Mouse (Mus musculus): Measurements from ENCODE around the gene Lrp1. TPM values are rescaled to one million over a fixed set of nuclear protein-coding genes. Genes with fewer than 3 reads are reported as not detected.

Lrp1 gene
- polyA plus RNA-seq, 1 experiment from 2014 or later = 440 TPM

- 99% methylated on average over 9 of the region's 9 CpGs for WGBS (ENCODE audit: missing documents)
- peaks cover 88% of the 10 kb centered on the region for H3K36me3 ChIP-seq (ENCODE audit: inconsistent target)
- no peak overlapping the region for H3K4me3 ChIP-seq (ENCODE audit: inconsistent target)
- no peak overlapping the region for H3K27ac ChIP-seq
- peaks cover 94% of the 10 kb centered on the region for H3K79me2 ChIP-seq (ENCODE audit: inconsistent target)
Observed at GRCm38 (mm10) chr10:127581291-127581690, 39.7 kb downstream of the Lrp1 start.

- H3K36me3 ChIP-seq (ENCODE audit: inconsistent target) = peaks cover 99% of the 10 kb centered on the region
- peaks cover 88% of the 10 kb centered on the region for H3K79me2 ChIP-seq (ENCODE audit: inconsistent target)
- 75% methylated on average over 15 of the region's 15 CpGs for WGBS (ENCODE audit: missing documents)
- H3K4me3 ChIP-seq (ENCODE audit: inconsistent target) = no peak overlapping the region
- 0 out of 2 replicates have a peak overlapping the region, but pooled peaks have one; percentile 7 for H3K27ac ChIP-seq
Observed at GRCm38 (mm10) chr10:127577982-127578381, 43.0 kb downstream of the Lrp1 start.

- Histone ChIP-seq H3K36me3 (ENCODE audit: inconsistent target) (peaks cover 99% of the 10 kb centered on the region), H3K27ac (peak overlapping the region; percentile 25), H3K79me2 (ENCODE audit: inconsistent target) (peaks cover 79% of the 10 kb centered on the region), H3K4me3 (ENCODE audit: inconsistent target) (no peak overlapping the region)
- WGBS (ENCODE audit: missing documents) = 98% methylated on average over 9 of the region's 9 CpGs
Observed at GRCm38 (mm10) chr10:127577156-127577555, 43.8 kb downstream of the Lrp1 start.

GRCm38 (mm10) chr10:127576381-127576961 lies 44.5 kb downstream of the Lrp1 start:
- Histone ChIP-seq H3K79me2 (ENCODE audit: inconsistent target) (peaks cover 72% of the 10 kb centered on the region; the same call in 1 of the 2 replicates), H3K36me3 (ENCODE audit: inconsistent target) (peaks cover 99% of the 10 kb centered on the region), H3K27ac (peak overlapping the region; percentile 25), H3K4me3 (ENCODE audit: inconsistent target) (no peak overlapping the region)
- WGBS (ENCODE audit: missing documents) = 49% methylated on average over 16 of the region's 18 CpGs

- WGBS (ENCODE audit: missing documents) = 79% methylated on average over 7 of the region's 7 CpGs
- Histone ChIP-seq H3K36me3 (ENCODE audit: inconsistent target) (peaks cover 98% of the 10 kb centered on the region), H3K4me3 (ENCODE audit: inconsistent target) (no peak overlapping the region), H3K27ac (no peak overlapping the region), H3K79me2 (ENCODE audit: inconsistent target) (peaks cover 65% of the 10 kb centered on the region; the same call in 1 of the 2 replicates)
Observed at GRCm38 (mm10) chr10:127575741-127576140, 45.2 kb downstream of the Lrp1 start.

- no peak overlapping the region for H3K27ac ChIP-seq
- H3K79me2 ChIP-seq (ENCODE audit: inconsistent target) = peaks cover 44% of the 10 kb centered on the region; the same call in 1 of the 2 replicates
- H3K4me3 ChIP-seq (ENCODE audit: inconsistent target) = no peak overlapping the region
- H3K36me3 ChIP-seq (ENCODE audit: inconsistent target) = peaks cover 85% of the 10 kb centered on the region
- 93% methylated on average over 5 of the region's 5 CpGs for WGBS (ENCODE audit: missing documents)
Observed at GRCm38 (mm10) chr10:127572281-127572680, 48.7 kb downstream of the Lrp1 start.

- H3K79me2 ChIP-seq (ENCODE audit: inconsistent target) = peaks cover 40% of the 10 kb centered on the region; the same call in 1 of the 2 replicates
- 96% methylated on average over 16 of the region's 17 CpGs for WGBS (ENCODE audit: missing documents)
- H3K4me3 ChIP-seq (ENCODE audit: inconsistent target) = no peak overlapping the region
- no peak overlapping the region for H3K27ac ChIP-seq
- H3K36me3 ChIP-seq (ENCODE audit: inconsistent target) = peaks cover 85% of the 10 kb centered on the region
Observed at GRCm38 (mm10) chr10:127570937-127571641, 49.9 kb downstream of the Lrp1 start.

- Histone ChIP-seq H3K79me2 (ENCODE audit: inconsistent target) (peaks cover 32% of the 10 kb centered on the region; the same call in 1 of the 2 replicates), H3K27ac (no peak overlapping the region), H3K36me3 (ENCODE audit: inconsistent target) (peaks cover 84% of the 10 kb centered on the region), H3K4me3 (ENCODE audit: inconsistent target) (no peak overlapping the region)
- WGBS (ENCODE audit: missing documents) = 95% methylated on average over 3 of the region's 6 CpGs
Observed at GRCm38 (mm10) chr10:127570384-127570783, 50.6 kb downstream of the Lrp1 start.

GRCm38 (mm10) chr10:127569450-127569849 lies 51.5 kb downstream of the Lrp1 start:
- Histone ChIP-seq H3K27ac (no peak overlapping the region), H3K79me2 (ENCODE audit: inconsistent target) (peaks cover 23% of the 10 kb centered on the region; the same call in 1 of the 2 replicates), H3K4me3 (ENCODE audit: inconsistent target) (no peak overlapping the region), H3K36me3 (ENCODE audit: inconsistent target) (peaks cover 77% of the 10 kb centered on the region)
- WGBS (ENCODE audit: missing documents) = 11% methylated on average over 3 of the region's 3 CpGs

- Histone ChIP-seq H3K27ac (no peak overlapping the region), H3K4me3 (ENCODE audit: inconsistent target) (no peak overlapping the region), H3K36me3 (ENCODE audit: inconsistent target) (peaks cover 77% of the 10 kb centered on the region), H3K79me2 (ENCODE audit: inconsistent target) (peaks cover 19% of the 10 kb centered on the region; the same call in 1 of the 2 replicates)
- 91% methylated on average over 25 of the region's 28 CpGs for WGBS (ENCODE audit: missing documents)
Observed at GRCm38 (mm10) chr10:127566553-127567326, 54.2 kb downstream of the Lrp1 start.

GRCm38 (mm10) chr10:127564301-127564700 lies 56.6 kb downstream of the Lrp1 start:
- H3K27ac ChIP-seq = no peak overlapping the region
- H3K36me3 ChIP-seq (ENCODE audit: inconsistent target) = peaks cover 87% of the 10 kb centered on the region
- H3K79me2 ChIP-seq (ENCODE audit: inconsistent target) = peaks cover 19% of the 10 kb centered on the region; the same call in 1 of the 2 replicates
- H3K4me3 ChIP-seq (ENCODE audit: inconsistent target) = no peak overlapping the region
- WGBS (ENCODE audit: missing documents) = 37% methylated on average over 12 of the region's 13 CpGs

- WGBS (ENCODE audit: missing documents) = 17% methylated on average over 8 of the region's 8 CpGs
- peaks cover 87% of the 10 kb centered on the region for H3K36me3 ChIP-seq (ENCODE audit: inconsistent target)
- H3K27ac ChIP-seq = no peak overlapping the region
- peaks cover 15% of the 10 kb centered on the region; the same call in 1 of the 2 replicates for H3K79me2 ChIP-seq (ENCODE audit: inconsistent target)
- no peak overlapping the region for H3K4me3 ChIP-seq (ENCODE audit: inconsistent target)
Observed at GRCm38 (mm10) chr10:127563840-127564239, 57.1 kb downstream of the Lrp1 start.

- Histone ChIP-seq H3K4me3 (ENCODE audit: inconsistent target) (no peak overlapping the region), H3K79me2 (ENCODE audit: inconsistent target) (no peaks in the 10 kb centered on the region; the same call in 1 of the 2 replicates), H3K36me3 (ENCODE audit: inconsistent target) (peaks cover 88% of the 10 kb centered on the region), H3K27ac (no peak overlapping the region)
Observed at GRCm38 (mm10) chr10:127561145-127561544, 59.8 kb downstream of the Lrp1 start.

- Histone ChIP-seq H3K27ac (no peak overlapping the region), H3K4me3 (ENCODE audit: inconsistent target) (no peak overlapping the region), H3K79me2 (ENCODE audit: inconsistent target) (no peaks in the 10 kb centered on the region; the same call in 1 of the 2 replicates), H3K36me3 (ENCODE audit: inconsistent target) (peaks cover 97% of the 10 kb centered on the region)
- WGBS (ENCODE audit: missing documents) = 95% methylated on average over 8 of the region's 13 CpGs
Observed at GRCm38 (mm10) chr10:127557397-127557796, 63.6 kb downstream of the Lrp1 start.

All from macrophage (primary cell).